ENCODE assay signal across 18 mouse cellular contexts in genomic region chr5:112481946-112482410, GRCm38 (mm10). TPM values are rescaled to one million over a fixed set of nuclear protein-coding genes. Genes with fewer than 3 reads are reported as not detected.
DNase-seq lines count a peak whose midpoint lies in the region; ATAC-seq and TF ChIP-seq lines count a peak whose summit lies in the region.
"Had no signal": no experiment of that assay in that cellular context is flagged by ENCODE, and none has a peak within 500 bp of the region (broad histone marks: within the 10 kb centered on the region; RNA-seq: fewer than 3 reads in every experiment).

No protein-coding gene starts in this region.

- peaks cover 16% of the 10 kb centered on the region for H3K27me3 ChIP-seq in kidney, embryonic 15.5 days
- no peaks in the 10 kb centered on the region for H3K27me3 ChIP-seq in forebrain, embryonic 13.5 days
- no peaks in the 10 kb centered on the region for H3K27me3 ChIP-seq in hindbrain, postnatal 0 days (ENCODE audit: insufficient read depth, low read length)
- H3K27me3 ChIP-seq in neural tube, embryonic 14.5 days (ENCODE audit: control insufficient read depth, insufficient read depth, low read length) = no peaks in the 10 kb centered on the region
- peaks cover 12% of the 10 kb centered on the region for H3K27me3 ChIP-seq in liver, embryonic 11.5 days (replicated peaks; ENCODE audit: control insufficient read depth, insufficient read depth, low read length)

- no peak for ATAC-seq in kidney, embryonic 15.5 days (replicated peaks; ENCODE audit: low FRiP score)
- peak; percentile 80 for ATAC-seq in forebrain, embryonic 13.5 days
- ATAC-seq in hindbrain, postnatal 0 days = peak; percentile 43; the same call in 1 of the 2 replicates
- peak; percentile 36; the same call in 1 of the 2 replicates for ATAC-seq in neural tube, embryonic 14.5 days (ENCODE audit: low read depth)
- no peak for ATAC-seq in megakaryocyte progenitor cell, adult 5-6 weeks (replicated peaks; ENCODE audit: poor library complexity)
- ATAC-seq in liver, embryonic 11.5 days (replicated peaks; ENCODE audit: low FRiP score) = no peak
- ATAC-seq: liver, embryonic 12.5 days had no signal

- no peak for TF ChIP-seq CTCF in hindbrain, postnatal 0 days (IDR thresholded peaks at IDR 0.05; ENCODE audit: low read depth)

- no peaks in the 10 kb centered on the region for H3K36me3 ChIP-seq in kidney, embryonic 15.5 days
- no peaks in the 10 kb centered on the region for H3K36me3 ChIP-seq in forebrain, embryonic 13.5 days (ENCODE audit: poor library complexity, severe bottlenecking)
- H3K36me3 ChIP-seq in hindbrain, postnatal 0 days (ENCODE audit: insufficient read depth, low read length) = no peaks in the 10 kb centered on the region
- no peaks in the 10 kb centered on the region for H3K36me3 ChIP-seq in neural tube, embryonic 14.5 days (ENCODE audit: control insufficient read depth, insufficient read depth, low read length)
- H3K36me3 ChIP-seq in liver, embryonic 11.5 days (ENCODE audit: control insufficient read depth, insufficient read depth, low read length) = no peaks in the 10 kb centered on the region
- H3K36me3 ChIP-seq: G1E; heart, embryonic 15.5 days; liver, embryonic 12.5 days had no signal

- H3K4me1 ChIP-seq in kidney, embryonic 15.5 days = peaks cover 19% of the 10 kb centered on the region
- peaks cover 69% of the 10 kb centered on the region for H3K4me1 ChIP-seq in forebrain, embryonic 13.5 days
- peaks cover 27% of the 10 kb centered on the region for H3K4me1 ChIP-seq in hindbrain, postnatal 0 days (ENCODE audit: insufficient read depth, low read length)
- H3K4me1 ChIP-seq in neural tube, embryonic 14.5 days (ENCODE audit: control insufficient read depth, insufficient read depth, low read length) = peaks cover 19% of the 10 kb centered on the region
- no peaks in the 10 kb centered on the region; the same call in 1 of the 2 replicates for H3K4me1 ChIP-seq in liver, embryonic 11.5 days (replicated peaks; ENCODE audit: control insufficient read depth, insufficient read depth, low read length)
- H3K4me1 ChIP-seq: heart, embryonic 15.5 days had no signal

- no peak overlapping the region for H3K27ac ChIP-seq in kidney, embryonic 15.5 days
- peak overlapping the region; percentile 76 for H3K27ac ChIP-seq in forebrain, embryonic 13.5 days
- H3K27ac ChIP-seq in hindbrain, postnatal 0 days = peak overlapping the region; percentile 60; the same call in 1 of the 2 replicates
- H3K27ac ChIP-seq in neural tube, embryonic 14.5 days (ENCODE audit: low read depth, low read length) = peak overlapping the region; percentile 52; the same call in 1 of the 2 replicates
- H3K27ac ChIP-seq in liver, embryonic 11.5 days (ENCODE audit: low read depth, low read length) = no peak overlapping the region
- H3K27ac ChIP-seq: gastrocnemius, adult 2 months; heart, embryonic 15.5 days; liver, embryonic 12.5 days had no signal

- peak overlapping the region; percentile 14; the same call in 1 of the 2 replicates for H3K4me2 ChIP-seq in kidney, embryonic 15.5 days
- H3K4me2 ChIP-seq in forebrain, embryonic 13.5 days = peak overlapping the region; percentile 40
- H3K4me2 ChIP-seq in hindbrain, postnatal 0 days (ENCODE audit: low read depth, low read length) = peak overlapping the region; percentile 30
- 0 out of 2 replicates have a peak overlapping the region, but pooled peaks have one; percentile 6 for H3K4me2 ChIP-seq in neural tube, embryonic 14.5 days (ENCODE audit: low read depth, low read length)
- no peak overlapping the region for H3K4me2 ChIP-seq in liver, embryonic 11.5 days
- H3K4me2 ChIP-seq: heart, embryonic 15.5 days; liver, embryonic 12.5 days had no signal

- H3K4me3 ChIP-seq in kidney, embryonic 15.5 days (replicated peaks) = no peak overlapping the region
- H3K4me3 ChIP-seq in forebrain, embryonic 13.5 days = no peak overlapping the region
- no peak overlapping the region for H3K4me3 ChIP-seq in hindbrain, postnatal 0 days (ENCODE audit: low read length)
- H3K4me3 ChIP-seq in neural tube, embryonic 14.5 days (ENCODE audit: low read depth, low read length) = no peak overlapping the region
- no peak overlapping the region for H3K4me3 ChIP-seq in liver, embryonic 11.5 days (ENCODE audit: low read depth, low read length)
- H3K4me3 ChIP-seq: gastrocnemius, adult 2 months; heart, embryonic 15.5 days; liver, embryonic 12.5 days had no signal

- no peak overlapping the region for H3K9ac ChIP-seq in kidney, embryonic 15.5 days
- no peak overlapping the region for H3K9ac ChIP-seq in forebrain, embryonic 13.5 days
- 0 out of 2 replicates have a peak overlapping the region, but pooled peaks have one; percentile 28 for H3K9ac ChIP-seq in hindbrain, postnatal 0 days (replicated peaks; ENCODE audit: low read length)
- H3K9ac ChIP-seq in neural tube, embryonic 14.5 days (replicated peaks; ENCODE audit: low read depth, low read length) = no peak overlapping the region
- no peak overlapping the region for H3K9ac ChIP-seq in liver, embryonic 11.5 days (ENCODE audit: low read depth, low read length)
- H3K9ac ChIP-seq: heart, embryonic 15.5 days; liver, embryonic 12.5 days had no signal

- 33% methylated on average over 19 of the region's 19 CpGs for WGBS in kidney, embryonic 15.5 days
- WGBS in forebrain, embryonic 13.5 days = 2% methylated on average over 18 of the region's 19 CpGs
- WGBS in hindbrain, postnatal 0 days = 6% methylated on average over 19 of the region's 19 CpGs
- 16% methylated on average over 19 of the region's 19 CpGs for WGBS in neural tube, embryonic 14.5 days
- 37% methylated on average over 19 of the region's 19 CpGs for WGBS in liver, embryonic 11.5 days

- DNase-seq in kidney, adult 8-10 months = no peak
- peak; percentile 56 for DNase-seq in hindbrain, postnatal 0 days (ENCODE audit: low spot score)
- no peak for DNase-seq in liver, embryonic 11.5 days (ENCODE audit: low spot score)
- DNase-seq in thymus, postnatal 4 days = no peak
- DNase-seq: gastrocnemius, adult 2 months; kidney, adult 2 months; lung, postnatal 36 days; right cerebral cortex, postnatal 4 days had no signal

- H3K9me3 ChIP-seq in kidney, embryonic 15.5 days (replicated peaks) = no peaks in the 10 kb centered on the region
- H3K9me3 ChIP-seq in forebrain, embryonic 13.5 days (replicated peaks) = no peaks in the 10 kb centered on the region
- no peaks in the 10 kb centered on the region for H3K9me3 ChIP-seq in hindbrain, postnatal 0 days (ENCODE audit: low read length)
- H3K9me3 ChIP-seq in neural tube, embryonic 14.5 days (ENCODE audit: control insufficient read depth, low read length) = no peaks in the 10 kb centered on the region
- no peaks in the 10 kb centered on the region for H3K9me3 ChIP-seq in liver, embryonic 11.5 days (ENCODE audit: control insufficient read depth, low read length)
- H3K9me3 ChIP-seq: heart, embryonic 15.5 days; liver, embryonic 12.5 days had no signal

RNA-seq across cellular contexts. Expression of gene Gm6588, which starts 32.8 kb away (rescaled TPM):
- polyA plus RNA-seq in kidney, embryonic 15.5 days (2015; fragmentation: Nextera tagmentation; extraction: Ambion mirVana) = not detected in 2 replicates
- 0.68 and 1.1 TPM in 2 replicates for polyA plus RNA-seq in forebrain, embryonic 13.5 days (2015; fragmentation: Nextera tagmentation; extraction: Ambion mirVana)
- not detected in 2 replicates for total RNA-seq in hindbrain, postnatal 0 days (2014; rRNA removed)
- polyA plus RNA-seq in hindbrain, postnatal 0 days (2015; fragmentation: Nextera tagmentation; extraction: Ambion mirVana) = 0.25 and 0.58 TPM in 2 replicates
- polyA plus RNA-seq in neural tube, embryonic 14.5 days (2014; fragmentation: Nextera tagmentation; extraction: Ambion mirVana) = 0.37 and 0.71 TPM in 2 replicates
- total RNA-seq in megakaryocyte progenitor cell, adult 5-6 weeks (2015) = not detected in 2 replicates
- total RNA-seq in megakaryocyte progenitor cell, adult 5-6 weeks (2017) = not detected in 2 replicates
- polyA plus RNA-seq in liver, embryonic 11.5 days (2014; fragmentation: Nextera tagmentation; extraction: Ambion mirVana) = not detected in 2 replicates
- total RNA-seq: gastrocnemius, adult 2 months; layer of hippocampus, postnatal 14 days; neutrophil, adult 5-6 weeks had no signal
- polyA plus RNA-seq: cortical plate, adult 2 months; G1E; heart, embryonic 15.5 days; kidney, adult 2 months; liver, embryonic 12.5 days had no signal

Comparison
In these comparisons a context has a peak if more than half of its experiments do, and no peak if none do; other contexts are left out.
1. ATAC-seq: peak in forebrain, embryonic 13.5 days (single experiment), hindbrain, postnatal 0 days (single experiment) and neural tube, embryonic 14.5 days (single experiment); none in kidney, embryonic 15.5 days (single experiment), megakaryocyte progenitor cell, adult 5-6 weeks (single experiment) and liver, embryonic 11.5 days (single experiment).
2. H3K27ac ChIP-seq: peak in forebrain, embryonic 13.5 days (single experiment), hindbrain, postnatal 0 days (single experiment) and neural tube, embryonic 14.5 days (single experiment); none in kidney, embryonic 15.5 days (single experiment) and liver, embryonic 11.5 days (single experiment).